Mouse (Mus musculus) bone marrow macrophage, adult 2 months (primary cell): ENCODE results near the gene Zc3h12d.

ENCODE experiments used
- CTCF ChIP-seq: IDR thresholded peaks from 2 replicates; pipeline ENCODE4 v1.5.1; 2012; ENCODE audit warnings: low read depth, mild to moderate bottlenecking, low read length, moderate library complexity
- POLR2A ChIP-seq: IDR thresholded peaks from 2 replicates; pipeline ENCODE4 v1.6.1; 2012; ENCODE audit warnings: mild to moderate bottlenecking, low read depth, low read length, borderline replicate concordance

- no peak for TF ChIP-seq CTCF
- no peak for TF ChIP-seq POLR2A
These were observed 49.7 kb downstream of the Zc3h12d start for GRCm38 (mm10) chr10:7881971-7882370.
